Mouse (Mus musculus) activated CD4-positive, CD25-positive, alpha-beta regulatory T cell, adult 9 weeks (primary cell): ENCODE results near the gene Olfr826. TPM values are rescaled to one million over a fixed set of nuclear protein-coding genes. Genes with fewer than 3 reads are reported as not detected.

Source experiments
- polyA plus RNA-seq: library from polyadenylated mRNA; unstranded; fragments of 100-300 nt; shearing (Covaris generic); gene quantifications from one replicate; pipeline ENCODE4 v1.2.1, GENCODE M21; 2017

The Olfr826 gene
- not detected for polyA plus RNA-seq

GRCm38 (mm10) chr10:130184086-130184485 lies at the start of gene Olfr826:
Olfr826 (minus strand) TSS chr10:130184186.

GRCm38 (mm10) chr10:130214303-130214702 lies 30.3 kb upstream of the Olfr826 start, which contains the start of gene Olfr827:
Olfr827 (minus strand) TSS chr10:130214403.

GRCm38 (mm10) chr10:130166666-130167065 lies 17.3 kb downstream of the Olfr826 start, which contains the start of gene Olfr825:
Olfr825 (minus strand) TSS chr10:130166766.

GRCm38 (mm10) chr10:130129900-130130299 lies 54.1 kb downstream of the Olfr826 start, which contains the start of gene Olfr824:
Olfr824 (minus strand) TSS chr10:130130000.

Other genes with a start within 250 kb of the Olfr826 start
- not detected for gene Olfr818, start 235.1 kb downstream of the Olfr826 start, polyA plus RNA-seq
- not detected for gene Olfr819, start 216.9 kb downstream of the Olfr826 start, polyA plus RNA-seq
- not detected for gene Olfr247, start 208.0 kb downstream of the Olfr826 start, polyA plus RNA-seq
- gene Gm10310, start 199.1 kb downstream of the Olfr826 start, polyA plus RNA-seq, result 0.06 TPM
- not detected for gene Olfr820, start 171.6 kb downstream of the Olfr826 start, polyA plus RNA-seq
- gene Olfr821, start 153.8 kb downstream of the Olfr826 start, polyA plus RNA-seq, result not detected
- not detected for gene Olfr822, start 113.0 kb downstream of the Olfr826 start, polyA plus RNA-seq
- gene Olfr823, start 68.8 kb downstream of the Olfr826 start, polyA plus RNA-seq, result not detected
- not detected for gene Olfr824, start 54.2 kb downstream of the Olfr826 start, polyA plus RNA-seq
- gene Olfr825, start 17.4 kb downstream of the Olfr826 start, polyA plus RNA-seq, result not detected
- not detected for gene Olfr827, start 30.2 kb upstream of the Olfr826 start, polyA plus RNA-seq
- gene Neurod4, start 96.1 kb upstream of the Olfr826 start, polyA plus RNA-seq, result not detected
- gene Tespa1, start 138.7 kb upstream of the Olfr826 start, polyA plus RNA-seq, result 221 TPM
- gene Vmn2r84, start 210.1 kb upstream of the Olfr826 start, polyA plus RNA-seq, result 1.4 TPM
- gene Vmn2r85, start 245.5 kb upstream of the Olfr826 start, polyA plus RNA-seq, result not detected